Mouse (Mus musculus) small intestine, adult 2 months (tissue): ENCODE measurements around the gene Mxi1.

Experiments used
- CTCF ChIP-seq: fragments of 200-500 bp; IDR thresholded peaks from 2 replicates; pipeline ENCODE4 v1.5.1; 2012; ENCODE audit warnings: low read depth, mild to moderate bottlenecking, control low read depth, inconsistent platforms, low read length, moderate library complexity, mixed read lengths; ENCODE audit not compliant: insufficient replicate concordance, insufficient read length; ENCODE audit errors: extremely low read depth
- POLR2A ChIP-seq: fragments of 200-500 bp; IDR thresholded peaks from 2 replicates; pipeline ENCODE4 v1.6.1; 2012; ENCODE audit warnings: low read depth, mild to moderate bottlenecking, control low read depth, inconsistent platforms, low read length, moderate library complexity

DNA sequence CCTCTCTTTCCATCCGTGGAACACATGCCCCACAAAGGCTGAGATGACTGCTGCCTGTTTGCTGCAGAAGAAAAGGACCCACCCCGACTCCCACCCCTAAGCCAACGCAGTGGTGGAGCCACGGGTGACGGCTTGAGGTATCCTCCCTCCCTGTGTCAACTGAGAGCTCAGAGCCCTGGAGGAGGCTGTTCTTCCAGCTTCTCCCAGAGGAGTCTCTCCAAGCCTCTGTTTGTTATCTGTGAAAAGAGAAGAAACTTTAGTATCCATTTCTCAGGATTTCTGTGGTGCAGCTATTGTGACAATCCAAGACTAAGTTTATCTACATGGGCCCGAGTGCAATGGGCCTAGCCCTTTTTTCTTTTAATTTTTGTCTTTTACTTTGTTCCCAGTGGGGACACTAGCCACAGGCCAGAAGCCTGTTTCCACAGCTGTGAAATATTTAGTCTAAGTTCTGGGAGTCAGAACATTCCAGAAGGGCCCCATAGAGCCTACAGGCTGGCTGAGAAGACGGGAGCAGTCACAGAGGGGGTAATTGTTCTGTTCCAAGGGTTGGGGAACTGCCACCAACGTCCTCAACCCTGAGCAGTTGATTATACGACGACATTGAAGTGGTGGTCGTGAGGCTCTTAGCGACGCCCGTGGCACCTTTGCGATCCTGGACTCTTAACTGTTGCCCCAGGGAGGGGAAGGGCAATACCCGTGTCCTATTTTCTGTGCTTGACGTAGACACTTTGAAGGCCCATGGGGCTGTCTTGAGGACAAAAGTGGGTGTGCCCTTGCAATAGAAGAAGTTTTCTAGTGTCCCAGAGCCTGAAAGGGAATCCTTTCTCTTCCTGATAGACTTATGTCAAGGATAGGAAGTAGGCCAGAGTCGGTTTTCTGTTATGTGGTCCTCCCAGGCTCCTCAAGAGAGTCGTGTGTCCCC lies 31.6 kb upstream of the Mxi1 start:
- TF ChIP-seq CTCF = no peak
- no peak for TF ChIP-seq POLR2A
